Mouse (Mus musculus): ENCODE measurements around the gene Pomc. TPM values are rescaled to one million over a fixed set of nuclear protein-coding genes. Genes with fewer than 3 reads are reported as not detected.

Gene Pomc
- 3.0 and 4.1 TPM in 2 replicates for polyA plus RNA-seq (2012; rRNA removed)

- Histone ChIP-seq H3K27ac (ENCODE audit: insufficient read depth, low read length) (no peak within 1 kb of the TSS), H3K4me3 (replicated peaks; ENCODE audit: insufficient read depth, low read depth, low read length) (no peak within 1 kb of the TSS), H3K27me3 (ENCODE audit: control insufficient read depth, insufficient read depth, low read length) (no peaks in the 10 kb centered on the region), H3K4me1 (ENCODE audit: control insufficient read depth, insufficient read depth, low read length) (no peaks in the 10 kb centered on the region)
- no peak for DNase-seq
- no peak for TF ChIP-seq CTCF (IDR thresholded peaks at IDR 0.05; ENCODE audit: borderline replicate concordance, insufficient read depth, low read depth, low read length)
- no peak for TF ChIP-seq POLR2A (IDR thresholded peaks at IDR 0.05; ENCODE audit: borderline replicate concordance, insufficient read depth, low read length)
- 26% methylated on average over 22 of the region's 22 CpGs for WGBS
Measured at GRCm38 (mm10) chr12:3954651-3955050, at the start of gene Pomc. Gene Pomc, plus strand, starts transcription at chr12:3954951.

DNA sequence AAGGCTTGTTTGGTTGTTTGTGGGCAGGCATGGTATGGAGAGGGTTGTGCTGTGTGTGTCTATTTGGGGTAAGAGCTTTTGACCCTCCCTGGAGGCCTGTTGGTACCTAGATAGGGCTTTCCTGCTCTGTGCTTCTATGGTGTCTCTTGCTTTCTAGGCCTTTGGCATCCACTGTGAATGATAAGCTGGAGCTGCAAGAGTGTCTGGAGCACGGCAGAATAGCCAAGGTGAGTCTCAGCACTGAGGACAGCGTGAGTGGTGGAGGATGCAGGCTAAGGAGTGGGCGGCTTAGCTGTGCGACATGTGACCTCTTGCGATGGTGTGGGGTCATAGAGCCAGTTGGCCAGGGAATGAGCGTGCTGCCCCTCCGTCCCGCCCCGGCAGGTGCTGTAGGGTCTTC lies 49.3 kb upstream of the Pomc start:
- H3K4me3 ChIP-seq (replicated peaks; ENCODE audit: insufficient read depth, low read depth, low read length) = no peak overlapping the region
- no peak for DNase-seq
- no peak overlapping the region for H3K27ac ChIP-seq (ENCODE audit: insufficient read depth, low read length)
- 91% methylated on average over 9 of the region's 9 CpGs for WGBS
- TF ChIP-seq CTCF (IDR thresholded peaks at IDR 0.05; ENCODE audit: borderline replicate concordance, insufficient read depth, low read depth, low read length) (no peak), POLR2A (IDR thresholded peaks at IDR 0.05; ENCODE audit: borderline replicate concordance, insufficient read depth, low read length) (no peak)
- H3K4me1 ChIP-seq (ENCODE audit: control insufficient read depth, insufficient read depth, low read length) = peaks cover 18% of the 10 kb centered on the region
- no peaks in the 10 kb centered on the region for H3K27me3 ChIP-seq (ENCODE audit: control insufficient read depth, insufficient read depth, low read length)

GRCm38 (mm10) chr12:3906308-3906707 lies 48.4 kb upstream of the Pomc start:
- TF ChIP-seq CTCF (IDR thresholded peaks at IDR 0.05; ENCODE audit: borderline replicate concordance, insufficient read depth, low read depth, low read length) (no peak), POLR2A (IDR thresholded peaks at IDR 0.05; ENCODE audit: borderline replicate concordance, insufficient read depth, low read length) (no peak)
- Histone ChIP-seq H3K27me3 (ENCODE audit: control insufficient read depth, insufficient read depth, low read length) (no peaks in the 10 kb centered on the region), H3K4me3 (replicated peaks; ENCODE audit: insufficient read depth, low read depth, low read length) (no peak overlapping the region), H3K27ac (ENCODE audit: insufficient read depth, low read length) (no peak overlapping the region), H3K4me1 (ENCODE audit: control insufficient read depth, insufficient read depth, low read length) (peaks cover 27% of the 10 kb centered on the region)
- peak in 1 of 2 experiments; percentile 18 for DNase-seq

GRCm38 (mm10) chr12:3907008-3907407 lies 47.7 kb upstream of the Pomc start:
- 70% methylated on average over 4 of the region's 4 CpGs for WGBS
- H3K4me1 ChIP-seq (ENCODE audit: control insufficient read depth, insufficient read depth, low read length) = peaks cover 32% of the 10 kb centered on the region
- DNase-seq = no peak
- no peak overlapping the region for H3K27ac ChIP-seq (ENCODE audit: insufficient read depth, low read length)
- H3K4me3 ChIP-seq (replicated peaks; ENCODE audit: insufficient read depth, low read depth, low read length) = no peak overlapping the region
- no peaks in the 10 kb centered on the region for H3K27me3 ChIP-seq (ENCODE audit: control insufficient read depth, insufficient read depth, low read length)
- TF ChIP-seq POLR2A (IDR thresholded peaks at IDR 0.05; ENCODE audit: borderline replicate concordance, insufficient read depth, low read length) = no peak
- TF ChIP-seq CTCF (IDR thresholded peaks at IDR 0.05; ENCODE audit: borderline replicate concordance, insufficient read depth, low read depth, low read length) = no peak

DNA sequence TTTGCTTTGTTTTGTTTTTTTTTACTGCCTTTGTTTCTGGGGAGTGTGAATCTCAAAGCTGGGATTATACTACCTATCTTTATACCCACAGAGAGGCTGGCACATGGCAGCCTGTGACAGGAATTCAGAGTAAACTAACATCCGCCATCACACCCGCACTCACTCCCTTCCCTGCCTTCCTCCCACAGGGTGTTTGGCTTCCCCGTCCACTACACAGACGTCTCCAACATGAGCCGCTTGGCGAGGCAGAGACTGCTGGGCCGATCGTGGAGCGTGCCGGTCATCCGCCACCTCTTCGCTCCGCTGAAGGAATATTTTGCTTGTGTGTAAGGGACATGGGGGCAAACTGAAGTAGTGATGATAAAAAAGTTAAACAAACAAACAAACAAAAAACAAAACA lies 47.3 kb upstream of the Pomc start:
- TF ChIP-seq POLR2A (IDR thresholded peaks at IDR 0.05; ENCODE audit: borderline replicate concordance, insufficient read depth, low read length) = no peak
- TF ChIP-seq CTCF (IDR thresholded peaks at IDR 0.05; ENCODE audit: borderline replicate concordance, insufficient read depth, low read depth, low read length) = no peak
- H3K27ac ChIP-seq (ENCODE audit: insufficient read depth, low read length) = no peak overlapping the region
- no peaks in the 10 kb centered on the region for H3K27me3 ChIP-seq (ENCODE audit: control insufficient read depth, insufficient read depth, low read length)

DNA sequence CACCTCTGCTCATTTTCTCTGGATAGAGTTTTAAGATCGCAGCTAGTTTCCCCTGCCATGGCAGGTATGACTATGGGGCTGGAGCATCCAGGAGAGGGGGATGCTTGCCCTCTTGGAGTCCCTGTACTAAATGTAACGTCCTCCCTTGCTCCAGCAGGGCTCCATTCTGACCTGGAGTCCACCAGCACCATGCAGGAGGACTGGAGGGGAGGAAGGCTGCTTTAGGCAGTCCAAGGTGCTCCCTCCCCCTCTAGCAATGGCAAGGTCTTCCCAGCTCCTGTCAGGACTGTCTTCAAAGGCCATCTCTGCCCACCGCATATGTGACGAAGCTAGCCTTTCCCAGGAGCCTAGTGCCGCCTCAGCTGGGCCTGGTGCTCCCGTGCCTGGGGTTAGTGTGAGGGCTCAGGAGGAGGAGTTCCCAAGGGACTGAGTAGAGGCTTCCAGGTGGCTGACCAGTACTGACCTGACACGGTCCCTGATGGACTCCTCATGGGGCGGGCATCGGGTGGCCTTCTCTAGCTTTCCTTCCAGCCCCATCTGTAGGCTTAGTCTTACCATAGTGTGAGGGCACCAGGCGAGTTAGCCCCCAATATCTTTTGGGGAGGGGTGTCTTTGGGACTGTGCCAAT lies 44.2 kb upstream of the Pomc start:
- WGBS = 75% methylated on average over 10 of the region's 10 CpGs
- no peak overlapping the region for H3K4me3 ChIP-seq (replicated peaks; ENCODE audit: insufficient read depth, low read depth, low read length)
- TF ChIP-seq CTCF (IDR thresholded peaks at IDR 0.05; ENCODE audit: borderline replicate concordance, insufficient read depth, low read depth, low read length) = no peak
- TF ChIP-seq POLR2A (IDR thresholded peaks at IDR 0.05; ENCODE audit: borderline replicate concordance, insufficient read depth, low read length) = no peak
- DNase-seq = peak; percentile 10 to 21
- H3K4me1 ChIP-seq (ENCODE audit: control insufficient read depth, insufficient read depth, low read length) = peaks cover 32% of the 10 kb centered on the region
- no peak overlapping the region for H3K27ac ChIP-seq (ENCODE audit: insufficient read depth, low read length)
- H3K27me3 ChIP-seq (ENCODE audit: control insufficient read depth, insufficient read depth, low read length) = no peaks in the 10 kb centered on the region

More for the DNA sequence above, 47.3 kb upstream of the Pomc start:
- peaks cover 32% of the 10 kb centered on the region for H3K4me1 ChIP-seq (ENCODE audit: control insufficient read depth, insufficient read depth, low read length)
- 26% methylated on average over 13 of the region's 13 CpGs for WGBS
- H3K4me3 ChIP-seq (replicated peaks; ENCODE audit: insufficient read depth, low read depth, low read length) = no peak overlapping the region
- peak; percentile 37 to 46 for DNase-seq

DNA sequence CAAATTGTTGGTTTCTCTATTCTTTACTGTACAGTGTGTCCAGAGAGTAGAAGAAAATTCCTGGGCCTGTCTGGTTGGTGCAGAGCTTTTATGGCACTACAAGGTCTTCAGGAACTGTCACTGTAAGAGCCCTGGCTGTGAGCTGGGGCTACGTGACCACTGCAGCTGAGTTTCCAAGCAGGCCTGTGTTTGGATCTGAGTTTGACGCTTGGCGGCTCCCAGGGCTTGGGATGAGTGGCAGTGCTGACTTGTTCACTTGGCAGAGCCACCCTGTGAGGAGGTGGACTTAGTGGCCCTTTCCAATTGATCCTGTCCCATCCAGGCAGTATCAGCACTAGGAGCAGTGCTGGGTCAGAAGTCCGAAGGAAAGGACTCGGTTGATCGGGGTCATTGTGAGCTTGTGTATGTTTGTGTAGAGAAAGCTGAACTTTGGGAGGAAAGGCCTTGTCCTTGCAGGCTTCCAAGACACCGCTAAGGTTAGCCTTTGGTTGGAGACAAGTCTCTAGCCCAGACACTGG lies 42.9 kb upstream of the Pomc start:
- TF ChIP-seq CTCF (IDR thresholded peaks at IDR 0.05; ENCODE audit: borderline replicate concordance, insufficient read depth, low read depth, low read length) (no peak), POLR2A (IDR thresholded peaks at IDR 0.05; ENCODE audit: borderline replicate concordance, insufficient read depth, low read length) (no peak)
- WGBS = 80% methylated on average over 7 of the region's 7 CpGs
- peak in 1 of 2 experiments; percentile 7 for DNase-seq
- Histone ChIP-seq H3K4me3 (replicated peaks; ENCODE audit: insufficient read depth, low read depth, low read length) (no peak overlapping the region), H3K27ac (ENCODE audit: insufficient read depth, low read length) (no peak overlapping the region), H3K4me1 (ENCODE audit: control insufficient read depth, insufficient read depth, low read length) (peaks cover 27% of the 10 kb centered on the region), H3K27me3 (ENCODE audit: control insufficient read depth, insufficient read depth, low read length) (no peaks in the 10 kb centered on the region)

GRCm38 (mm10) chr12:3915852-3916251 lies 38.9 kb upstream of the Pomc start:
- H3K4me1 ChIP-seq (ENCODE audit: control insufficient read depth, insufficient read depth, low read length) = peaks cover 9% of the 10 kb centered on the region
- TF ChIP-seq CTCF (IDR thresholded peaks at IDR 0.05; ENCODE audit: borderline replicate concordance, insufficient read depth, low read depth, low read length) (no peak), POLR2A (IDR thresholded peaks at IDR 0.05; ENCODE audit: borderline replicate concordance, insufficient read depth, low read length) (no peak)
- H3K27me3 ChIP-seq (ENCODE audit: control insufficient read depth, insufficient read depth, low read length) = no peaks in the 10 kb centered on the region
- 86% methylated on average over 3 of the region's 3 CpGs for WGBS
- peak in 1 of 2 experiments; percentile 12 for DNase-seq
- no peak overlapping the region for H3K4me3 ChIP-seq (replicated peaks; ENCODE audit: insufficient read depth, low read depth, low read length)
- no peak overlapping the region for H3K27ac ChIP-seq (ENCODE audit: insufficient read depth, low read length)

All from cerebellum, adult 2 months (tissue).